Mouse (Mus musculus) lung, postnatal 0 days (tissue): ENCODE data around the gene Gemin2. TPM values are rescaled to one million over a fixed set of nuclear protein-coding genes. Genes with fewer than 3 reads are reported as not detected.
"Not testable (repeated sequence)": the region's sequence is repeated elsewhere in the genome, so short reads cannot be mapped to it uniquely, and the experiment has no call there.

Source experiments
- ATAC-seq: fragments of 200-750 bp; cut with Nextera tagmentation; 2 replicates; pipeline ENCODE4 v1.8.0; 2017; ENCODE audit warnings: moderate library complexity
- DNase-seq: peaks from one replicate; pipeline ENCODE4 v3.0.0-alpha.2; 2016; ENCODE audit warnings: low spot score
- H3K27ac ChIP-seq: fragments of 300-500 bp; sonication (generic); 2 replicates; pipeline ENCODE4 v1.5.1; 2014; ENCODE audit warnings: antibody characterized with exemption, mild to moderate bottlenecking, low read length, mixed read lengths
- H3K27me3 ChIP-seq: fragments of 300-500 bp; sonication (generic); replicated peaks from 2 replicates; pipeline ENCODE4 v1.6.1; 2014; ENCODE audit warnings: low read length, mixed read lengths; ENCODE audit not compliant: insufficient read depth
- H3K36me3 ChIP-seq: fragments of 300-500 bp; sonication (generic); 2 replicates; pipeline ENCODE4 v1.6.1; 2014; ENCODE audit warnings: low read length, mixed read lengths; ENCODE audit not compliant: insufficient read depth
- H3K4me1 ChIP-seq: fragments of 300-500 bp; sonication (generic); 2 replicates; pipeline ENCODE4 v1.6.1; 2014; ENCODE audit warnings: antibody characterized with exemption, low read depth, low read length, mixed read lengths; ENCODE audit not compliant: insufficient read depth
- H3K4me2 ChIP-seq: fragments of 300-500 bp; sonication (generic); replicated peaks from 2 replicates; pipeline ENCODE4 v1.6.1; 2014; ENCODE audit warnings: low read depth, mild to moderate bottlenecking, low read length, moderate library complexity, mixed read lengths
- H3K4me3 ChIP-seq: fragments of 300-500 bp; sonication (generic); 2 replicates; pipeline ENCODE4 v1.5.1; 2014; ENCODE audit warnings: low read depth, low read length
- H3K9ac ChIP-seq: fragments of 300-500 bp; sonication (generic); replicated peaks from 2 replicates; pipeline ENCODE4 v1.6.1; 2014; ENCODE audit warnings: low read depth, mild to moderate bottlenecking
- H3K9me3 ChIP-seq: fragments of 300-500 bp; sonication (generic); 2 replicates; pipeline ENCODE4 v1.6.1; 2016; ENCODE audit warnings: low read length, mixed read lengths
- CTCF ChIP-seq: IDR thresholded peaks from 2 replicates; pipeline ENCODE4 v1.5.1; 2016; ENCODE audit warnings: antibody characterized with exemption, mild to moderate bottlenecking
- EP300 ChIP-seq: IDR thresholded peaks from 2 replicates; pipeline ENCODE4 v1.6.1; 2016; ENCODE audit warnings: antibody characterized with exemption, mild to moderate bottlenecking, control low read depth
- WGBS: fragments of 180-500 bp; shearing (Covaris S2); extraction: QIAGEN DNeasy Blood & Tissue Kit; methylation state at CpG from one replicate; pipeline ENCODE4 v1.1.7; 2014; 5-methylcytosine and 5-hydroxymethylcytosine counted together
- polyA plus RNA-seq: library from polyadenylated mRNA; unstranded; fragments of >200 nt; fragmentation: Nextera tagmentation; extraction: Ambion mirVana; gene quantifications from 2 replicates; pipeline ENCODE4 v1.2.1, GENCODE M21; 2015

Gemin2 gene
- polyA plus RNA-seq, 1 experiment from 2014 or later, result 11.0 TPM

GRCm38 (mm10) chr12:59053976-59054375 lies 40.8 kb downstream of the Gemin2 start:
- TF ChIP-seq CTCF, result no peak
- TF ChIP-seq EP300, result no peak
- ATAC-seq, result no peak
- H3K4me3 ChIP-seq, result no peak overlapping the region
- H3K27me3 ChIP-seq, result no peaks in the 10 kb centered on the region
- peaks cover 11% of the 10 kb centered on the region for H3K36me3 ChIP-seq
- DNase-seq, result no peak
- H3K9ac ChIP-seq, result no peak overlapping the region
- H3K4me1 ChIP-seq, result no peaks in the 10 kb centered on the region
- H3K27ac ChIP-seq, result no peak overlapping the region
- no peaks in the 10 kb centered on the region for H3K9me3 ChIP-seq
- no peak overlapping the region for H3K4me2 ChIP-seq

GRCm38 (mm10) chr12:59055196-59055850 lies 42.1 kb downstream of the Gemin2 start:
- TF ChIP-seq EP300, result no peak
- TF ChIP-seq CTCF, result no peak
- Histone ChIP-seq H3K27ac (no peak overlapping the region), H3K36me3 (peaks cover 8% of the 10 kb centered on the region; the same call in 1 of the 2 replicates), H3K4me3 (no peak overlapping the region), H3K27me3 (no peaks in the 10 kb centered on the region), H3K4me1 (peaks cover 3% of the 10 kb centered on the region; the same call in 1 of the 2 replicates), H3K9me3 (no peaks in the 10 kb centered on the region), H3K4me2 (no peak overlapping the region), H3K9ac (no peak overlapping the region)
- ATAC-seq, result no peak
- DNase-seq, result no peak
- WGBS, result 60% methylated on average over 4 of the region's 4 CpGs

GRCm38 (mm10) chr12:59056222-59056621 lies 43.0 kb downstream of the Gemin2 start:
- Histone ChIP-seq H3K4me3 (no peak overlapping the region), H3K9me3 (no peaks in the 10 kb centered on the region), H3K36me3 (peaks cover 8% of the 10 kb centered on the region; the same call in 1 of the 2 replicates)

GRCm38 (mm10) chr12:59058242-59058641 lies 45.0 kb downstream of the Gemin2 start:
- not testable (repeated sequence) for H3K9ac ChIP-seq, H3K36me3 ChIP-seq, H3K27ac ChIP-seq, ATAC-seq, H3K27me3 ChIP-seq, DNase-seq, H3K4me1 ChIP-seq, H3K9me3 ChIP-seq, H3K4me3 ChIP-seq, H3K4me2 ChIP-seq
- WGBS, result 88% methylated on average over 5 of the region's 5 CpGs

More at GRCm38 (mm10) chr12:59056222-59056621, 43.0 kb downstream of the Gemin2 start:
- Histone ChIP-seq H3K9ac (no peak overlapping the region), H3K27me3 (no peaks in the 10 kb centered on the region), H3K4me1 (peaks cover 3% of the 10 kb centered on the region; the same call in 1 of the 2 replicates), H3K4me2 (no peak overlapping the region), H3K27ac (no peak overlapping the region)
- no peak for ATAC-seq
- TF ChIP-seq EP300 (no peak), CTCF (no peak)
- 96% methylated on average over 11 of the region's 11 CpGs for WGBS
- DNase-seq, result no peak

GRCm38 (mm10) chr12:59060322-59060721 lies 47.1 kb downstream of the Gemin2 start:
- peak overlapping the region; percentile 87 for H3K9ac ChIP-seq
- peak overlapping the region; percentile 70 for H3K4me3 ChIP-seq
- H3K9me3 ChIP-seq, result no peaks in the 10 kb centered on the region
- H3K4me1 ChIP-seq, result peaks cover 3% of the 10 kb centered on the region; the same call in 1 of the 2 replicates
- H3K36me3 ChIP-seq, result peaks cover 4% of the 10 kb centered on the region; the same call in 1 of the 2 replicates
- H3K27me3 ChIP-seq, result no peaks in the 10 kb centered on the region
- no peak for ATAC-seq
- peak overlapping the region; percentile 61 for H3K4me2 ChIP-seq
- no peak for TF ChIP-seq EP300
- 38% methylated on average over 4 of the region's 4 CpGs for WGBS
- DNase-seq, result peak; percentile 14
- H3K27ac ChIP-seq, result peak overlapping the region; percentile 96

GRCm38 (mm10) chr12:59060993-59061595 lies 47.9 kb downstream of the Gemin2 start, which contains the start of gene Trappc6b:
Trappc6b (minus strand) TSS chr12:59061472.
- H3K4me1 ChIP-seq, result peaks cover 5% of the 10 kb centered on the region; the same call in 1 of the 2 replicates
- ATAC-seq (peak; percentile 99), DNase-seq (peak; percentile 91)
- H3K4me2 ChIP-seq, result peak within 1 kb of the TSS; percentile 61
- H3K9ac ChIP-seq, result peak within 1 kb of the TSS; percentile 87
- WGBS, result under 1% methylated on average over 47 of the region's 49 CpGs
- peak within 1 kb of the TSS; percentile 70 for H3K4me3 ChIP-seq
- H3K27ac ChIP-seq, result peak within 1 kb of the TSS; percentile 96
- no peak for TF ChIP-seq EP300
- TF ChIP-seq CTCF, result peak; percentile 44
- H3K36me3 ChIP-seq, result peaks cover 4% of the 10 kb centered on the region; the same call in 1 of the 2 replicates
- H3K9me3 ChIP-seq, result no peaks in the 10 kb centered on the region
- H3K27me3 ChIP-seq, result no peaks in the 10 kb centered on the region
